ENCODE assay signal across 1 mouse cellular context in genomic region chr6:149126675-149127074, GRCm38 (mm10).
TF ChIP-seq lines count a peak whose summit lies in the region.

No protein-coding gene starts in this region.

TF ChIP-seq in CH12.LX, 34 proteins besides CTCF, POLR2A, EP300 and RAD21 (continued from another document):
- TF ChIP-seq ZKSCAN1 (IDR thresholded peaks at IDR 0.05; ENCODE audit: borderline replicate concordance, low read depth, low read length), result no peak
